Mouse (Mus musculus): Measurements from ENCODE around the gene Wap.

Gene Wap

DNA sequence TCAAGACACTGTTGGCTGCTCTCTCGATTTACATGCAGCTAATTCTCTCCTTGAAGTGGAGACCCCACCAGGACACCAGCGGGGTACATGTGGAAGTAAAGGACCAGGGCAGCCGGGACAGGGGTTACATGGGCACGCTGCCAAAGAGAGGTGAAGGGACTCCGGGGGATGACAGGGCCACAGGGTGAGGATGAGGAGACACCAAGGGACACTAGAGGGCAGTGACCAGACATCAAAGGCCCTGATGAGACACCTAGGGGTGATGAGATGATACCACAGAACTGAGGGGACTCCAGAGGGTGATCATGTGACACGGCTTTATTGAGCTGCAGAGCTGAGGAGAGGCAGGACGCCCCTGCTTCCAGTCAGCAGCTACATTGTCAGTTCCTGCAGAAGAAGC, 40.9 kb downstream of the Wap start:
- DNase-seq (ENCODE audit: low read depth, low spot score) = no peak

DNA sequence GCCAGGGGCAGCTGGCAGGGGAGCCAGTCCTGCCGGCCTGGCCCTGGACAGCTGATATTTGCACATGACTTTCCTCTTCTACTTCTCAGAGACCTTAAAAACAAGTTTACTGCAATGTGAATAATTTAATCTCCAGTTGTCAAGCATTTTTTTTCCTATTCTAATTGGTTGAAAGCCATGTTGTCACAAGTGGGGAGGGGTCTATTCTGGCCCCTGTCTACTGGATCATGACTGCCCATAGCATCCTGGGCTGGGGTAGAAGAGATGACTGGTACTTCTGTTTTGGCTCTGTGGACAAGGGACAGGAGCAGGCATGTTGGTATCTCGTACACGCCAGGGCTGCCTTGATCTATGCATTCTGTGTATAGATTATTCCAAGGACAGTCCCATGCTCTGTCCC, 41.8 kb downstream of the Wap start:
- no peak for DNase-seq (ENCODE audit: low read depth, low spot score)

GRCm38 (mm10) chr11:6596205-6596604, 42.2 kb downstream of the Wap start:
- no peak for DNase-seq (ENCODE audit: low read depth, low spot score)

GRCm38 (mm10) chr11:6595339-6595738, 43.1 kb downstream of the Wap start:
- DNase-seq (ENCODE audit: low read depth, low spot score) = no peak

DNA sequence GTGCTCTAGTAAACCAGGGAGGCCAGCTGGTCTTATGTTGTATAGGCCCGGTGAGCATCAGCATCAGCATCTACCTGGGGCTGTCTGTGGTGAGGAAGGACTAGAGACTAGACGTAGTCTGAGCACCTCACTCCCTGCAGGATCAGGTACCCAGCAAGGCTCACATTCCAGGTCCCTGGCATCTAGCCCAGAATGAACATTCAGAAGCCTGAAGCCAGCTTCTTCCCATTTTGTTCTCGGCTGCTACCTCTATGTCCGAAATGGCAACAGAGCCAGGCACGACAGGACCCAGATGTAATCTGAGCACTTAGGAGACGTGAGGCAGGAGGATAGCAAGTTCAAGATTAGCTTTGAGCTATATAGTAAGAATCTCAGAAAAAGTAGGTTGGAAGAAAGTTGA, 43.6 kb downstream of the Wap start:
- DNase-seq (ENCODE audit: low read depth, low spot score) = no peak

DNA sequence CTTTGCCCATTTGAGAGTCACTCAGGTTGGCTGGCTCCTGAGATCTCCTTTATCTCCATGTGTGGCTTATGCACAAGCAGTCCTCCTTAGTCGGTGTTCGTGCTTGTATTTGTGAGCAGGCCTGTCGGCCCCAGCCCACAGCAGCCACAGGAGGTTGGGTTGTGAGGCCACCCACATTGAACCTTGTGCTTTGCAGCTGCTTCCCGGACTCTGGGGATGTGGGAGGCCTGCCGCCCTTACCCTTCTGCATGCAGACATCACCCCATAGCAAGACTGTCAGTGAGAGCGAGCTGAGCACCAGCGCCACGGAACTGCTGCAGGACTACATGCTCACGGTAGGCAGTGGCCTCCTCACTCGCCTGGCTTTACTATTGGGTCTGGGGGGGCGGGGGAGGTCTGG, 45.0 kb downstream of the Wap start:
- no peak for DNase-seq (ENCODE audit: low read depth, low spot score)

DNA sequence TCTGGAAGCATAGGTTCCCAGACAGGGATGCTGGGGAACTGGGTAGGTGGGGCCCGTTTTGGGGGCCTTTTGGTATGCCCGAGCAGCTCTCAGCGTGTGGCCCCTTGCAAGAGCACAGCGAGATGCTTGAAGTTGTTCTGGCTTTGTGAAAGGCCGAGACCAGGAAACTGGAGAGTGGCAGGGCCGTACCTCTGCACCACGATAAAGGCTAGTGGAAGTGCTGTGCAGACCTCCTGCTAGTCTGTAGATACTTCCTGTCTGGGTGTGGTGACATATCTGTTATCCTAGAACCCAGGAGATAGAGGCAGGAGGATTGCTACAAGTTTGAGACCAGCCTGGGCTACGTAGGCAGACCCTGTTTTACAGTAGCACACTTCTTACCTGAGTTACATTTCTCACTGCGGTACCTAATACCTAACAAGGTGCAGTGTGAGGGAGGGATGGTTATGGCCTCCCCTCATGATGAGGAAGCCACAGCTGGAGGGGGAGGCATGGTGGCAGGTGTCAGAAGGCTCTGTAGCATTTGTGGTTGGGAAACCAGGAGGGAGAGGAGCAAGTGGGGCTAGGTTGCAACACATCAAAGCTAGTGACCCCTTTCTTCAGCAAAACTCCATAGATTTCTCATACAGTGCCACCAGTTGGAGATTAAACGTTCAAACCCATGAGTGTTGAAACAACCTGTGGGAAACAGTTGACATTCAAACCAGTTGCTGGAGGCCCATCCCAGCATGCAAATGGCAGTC, 47.3 kb downstream of the Wap start:
- no peak for DNase-seq (ENCODE audit: low read depth, low spot score)

GRCm38 (mm10) chr11:6589838-6590237, 48.6 kb downstream of the Wap start:
- no peak for DNase-seq (ENCODE audit: low read depth, low spot score)

DNA sequence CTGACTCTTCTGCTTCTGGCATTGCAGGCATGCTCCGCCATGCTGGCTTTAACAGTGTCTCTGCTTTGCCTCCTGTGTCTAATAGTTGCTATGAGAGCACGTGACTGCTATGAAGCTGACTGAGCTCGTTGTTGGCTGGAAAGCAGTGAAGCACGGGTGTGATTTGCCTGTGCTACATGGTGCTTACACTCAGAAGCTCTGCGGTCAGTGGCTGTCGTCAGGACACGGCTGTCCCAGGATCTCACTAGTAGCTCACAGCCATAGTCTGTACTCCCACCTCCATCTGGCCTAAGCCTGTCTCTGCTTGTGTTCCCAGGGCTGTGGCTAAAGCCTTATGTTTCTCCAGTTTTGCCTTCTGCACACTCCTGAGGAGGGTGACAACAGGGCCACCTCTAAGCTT, 50.1 kb downstream of the Wap start:
- no peak for DNase-seq (ENCODE audit: low read depth, low spot score)

DNA sequence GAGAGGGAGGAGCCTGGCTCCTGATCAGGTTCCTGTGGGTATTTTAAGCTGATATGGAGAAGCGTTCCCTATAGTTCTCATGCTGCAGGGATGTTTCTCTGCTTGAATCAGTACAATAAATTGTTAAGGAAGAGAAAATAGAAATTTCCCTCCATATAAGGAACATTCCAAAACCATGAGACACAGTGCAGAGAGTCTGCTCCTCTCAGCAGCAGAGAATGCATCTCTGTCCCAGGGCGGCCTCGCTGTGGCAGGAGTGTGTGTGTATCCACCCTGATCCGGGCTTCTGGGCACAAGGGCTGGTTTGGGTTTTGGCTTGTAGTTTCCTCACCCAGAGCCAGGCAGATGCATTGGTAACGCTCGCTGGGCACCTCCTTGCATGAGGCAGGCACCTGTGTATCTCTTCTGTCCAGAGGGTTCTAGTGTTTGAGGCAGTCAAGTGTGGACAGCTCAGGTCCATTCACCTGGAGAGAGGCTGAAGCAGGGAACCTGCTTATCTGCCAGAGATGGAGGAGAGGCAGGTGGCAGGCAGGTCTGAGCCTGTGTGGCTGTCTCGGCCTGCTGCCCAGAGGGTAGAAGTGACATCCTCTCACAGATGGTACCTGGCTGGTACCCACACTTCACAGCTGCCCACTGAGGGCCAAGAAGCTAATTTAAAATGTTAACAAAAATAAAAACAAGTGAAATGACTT, 51.0 kb downstream of the Wap start:
- no peak for DNase-seq (ENCODE audit: low read depth, low spot score)

- DNase-seq (ENCODE audit: low read depth, low spot score) = no peak
Observed at GRCm38 (mm10) chr11:6586660-6587059, 51.8 kb downstream of the Wap start.

DNA sequence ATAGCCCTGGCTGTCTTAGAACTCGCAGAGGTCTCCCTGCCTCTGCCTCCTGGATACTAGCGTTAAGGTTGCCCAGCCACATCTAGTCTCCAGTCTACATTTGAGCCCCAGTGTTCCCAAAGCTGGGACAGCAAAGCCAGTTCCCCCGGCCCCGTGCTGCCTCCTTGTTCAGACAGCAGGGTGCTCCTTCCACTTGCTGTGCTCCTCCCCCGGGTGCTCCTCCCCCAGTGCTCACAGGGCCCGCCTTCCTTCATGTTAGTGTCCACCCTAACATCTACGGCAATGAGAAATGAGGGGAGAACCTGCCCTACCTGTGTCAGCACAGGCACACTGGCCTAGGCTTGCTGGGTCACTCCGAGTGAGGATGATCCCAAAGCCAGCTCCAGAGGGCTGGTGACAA, 52.7 kb downstream of the Wap start:
- DNase-seq (ENCODE audit: low read depth, low spot score) = no peak
